Mouse (Mus musculus) cortical plate, adult 2 months (tissue): ENCODE results near the gene Hrh3.

Experiments
- CTCF ChIP-seq: fragments of 200-500 bp; IDR thresholded peaks from 2 replicates; pipeline ENCODE4 v1.5.1; 2011; ENCODE audit warnings: mild to moderate bottlenecking, control low read depth, low read length; ENCODE audit not compliant: insufficient read depth; ENCODE audit errors: extremely low read depth
- POLR2A ChIP-seq: fragments of 200-500 bp; IDR thresholded peaks from 2 replicates; pipeline ENCODE4 v1.6.1; 2011; ENCODE audit warnings: mild to moderate bottlenecking, low read length, control low read depth; ENCODE audit not compliant: insufficient read depth; ENCODE audit errors: extremely low read depth

DNA sequence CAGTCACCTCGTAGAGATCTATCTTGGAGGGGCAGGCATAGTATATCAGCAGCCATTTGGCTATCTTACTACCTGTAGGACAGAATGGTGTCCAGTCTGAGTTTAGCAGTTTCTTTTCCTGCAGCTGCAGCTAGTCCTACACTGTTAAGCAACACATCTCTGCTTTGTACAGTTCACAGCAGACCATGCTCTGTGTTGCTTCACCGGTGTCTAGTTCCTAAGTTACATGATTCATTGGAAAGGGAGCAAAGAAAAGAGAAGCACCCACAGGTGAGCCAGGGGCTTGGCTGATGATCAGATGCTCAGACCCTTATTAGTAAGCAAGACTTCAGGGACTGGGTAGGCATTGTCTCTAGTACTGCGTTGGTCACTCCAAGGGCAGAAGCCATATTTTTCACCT lies 29.6 kb upstream of the Hrh3 start:
- TF ChIP-seq POLR2A (no peak), CTCF (no peak)
